Mouse (Mus musculus) limb, embryonic 13.5 days (tissue): ENCODE data around the gene Abcc5. TPM values are rescaled to one million over a fixed set of nuclear protein-coding genes. Genes with fewer than 3 reads are reported as not detected.
"Not testable (repeated sequence)": the region's sequence is repeated elsewhere in the genome, so short reads cannot be mapped to it uniquely, and the experiment has no call there.

ENCODE experiments used
- ATAC-seq: fragments of 200-750 bp; cut with Nextera tagmentation; 2 replicates; pipeline ENCODE4 v1.8.0; 2017; ENCODE audit warnings: low read depth, moderate number of reproducible peaks, moderate TSS enrichment; ENCODE audit not compliant: low FRiP score
- H3K27ac ChIP-seq: fragments of 300-500 bp; sonication (generic); 2 replicates; pipeline ENCODE4 v1.5.1; 2015; ENCODE audit warnings: inconsistent platforms, mild to moderate bottlenecking, moderate library complexity
- H3K27me3 ChIP-seq: fragments of 300-500 bp; sonication (generic); 2 replicates; pipeline ENCODE4 v1.6.1; 2015; ENCODE audit warnings: mild to moderate bottlenecking, inconsistent platforms
- H3K36me3 ChIP-seq: fragments of 300-500 bp; sonication (generic); 2 replicates; pipeline ENCODE4 v1.6.1; 2015; ENCODE audit warnings: inconsistent platforms, mild to moderate bottlenecking, moderate library complexity
- H3K4me1 ChIP-seq: fragments of 300-500 bp; sonication (generic); 2 replicates; pipeline ENCODE4 v1.6.1; 2015; ENCODE audit warnings: inconsistent platforms
- H3K4me2 ChIP-seq: fragments of 300-500 bp; sonication (generic); replicated peaks from 2 replicates; pipeline ENCODE4 v1.6.1; 2015; ENCODE audit warnings: inconsistent platforms, mild to moderate bottlenecking, moderate library complexity
- H3K4me3 ChIP-seq: fragments of 300-500 bp; sonication (generic); 2 replicates; pipeline ENCODE4 v1.5.1; 2015; ENCODE audit warnings: moderate library complexity, mild to moderate bottlenecking, inconsistent platforms
- H3K9ac ChIP-seq: fragments of 300-500 bp; sonication (generic); 2 replicates; pipeline ENCODE4 v1.6.1; 2015; ENCODE audit warnings: mild to moderate bottlenecking, inconsistent platforms
- H3K9me3 ChIP-seq: fragments of 300-500 bp; sonication (generic); 2 replicates; pipeline ENCODE4 v1.6.1; 2016; ENCODE audit warnings: inconsistent platforms
- WGBS: fragments of 180-500 bp; shearing (Covaris S2); methylation state at CpG from one replicate; pipeline ENCODE4 v1.1.7; 2015; 5-methylcytosine and 5-hydroxymethylcytosine counted together
- polyA plus RNA-seq: library from polyadenylated mRNA; unstranded; fragments of >200 nt; fragmentation: Nextera tagmentation; extraction: Ambion mirVana; gene quantifications from 2 replicates; pipeline ENCODE4 v1.2.1, GENCODE M21; 2015

Abcc5 gene
- polyA plus RNA-seq, 1 experiment from 2014 or later = 100 TPM

GRCm38 (mm10) chr16:20444831-20445388 is 18.7 kb upstream of the Abcc5 start:
- Histone ChIP-seq H3K4me1 (no peaks in the 10 kb centered on the region), H3K36me3 (no peaks in the 10 kb centered on the region), H3K27ac (no peak overlapping the region), H3K9ac (no peak overlapping the region), H3K9me3 (no peaks in the 10 kb centered on the region), H3K27me3 (no peaks in the 10 kb centered on the region), H3K4me3 (no peak overlapping the region), H3K4me2 (no peak overlapping the region)
- 74% methylated on average over 7 of the region's 7 CpGs for WGBS
- no peak for ATAC-seq

GRCm38 (mm10) chr16:20442871-20443270 is 16.7 kb upstream of the Abcc5 start:
- 86% methylated on average over 2 of the region's 2 CpGs for WGBS
- no peaks in the 10 kb centered on the region for H3K4me1 ChIP-seq
- ATAC-seq = no peak

GRCm38 (mm10) chr16:20438673-20439415 is 12.7 kb upstream of the Abcc5 start:
- H3K36me3 ChIP-seq = no peaks in the 10 kb centered on the region
- no peak for ATAC-seq
- no peaks in the 10 kb centered on the region for H3K9me3 ChIP-seq
- H3K4me1 ChIP-seq = no peaks in the 10 kb centered on the region
- no peak overlapping the region for H3K4me2 ChIP-seq
- WGBS = 84% methylated on average over 11 of the region's 11 CpGs
- H3K4me3 ChIP-seq = no peak overlapping the region
- H3K27me3 ChIP-seq = no peaks in the 10 kb centered on the region
- no peak overlapping the region for H3K27ac ChIP-seq
- H3K9ac ChIP-seq = no peak overlapping the region

More at GRCm38 (mm10) chr16:20442871-20443270, 16.7 kb upstream of the Abcc5 start:
- no peak overlapping the region for H3K4me2 ChIP-seq
- no peak overlapping the region for H3K4me3 ChIP-seq
- H3K36me3 ChIP-seq = no peaks in the 10 kb centered on the region
- H3K9me3 ChIP-seq = no peaks in the 10 kb centered on the region
- no peak overlapping the region for H3K27ac ChIP-seq
- H3K27me3 ChIP-seq = no peaks in the 10 kb centered on the region
- no peak overlapping the region for H3K9ac ChIP-seq

GRCm38 (mm10) chr16:20438046-20438445 is 11.9 kb upstream of the Abcc5 start:
- WGBS = 82% methylated on average over 1 of the region's 1 CpGs
- not testable (repeated sequence) for H3K4me1 ChIP-seq, H3K4me2 ChIP-seq, H3K36me3 ChIP-seq, H3K4me3 ChIP-seq, H3K27ac ChIP-seq, H3K9ac ChIP-seq, H3K27me3 ChIP-seq, H3K9me3 ChIP-seq, ATAC-seq

- no peaks in the 10 kb centered on the region for H3K27me3 ChIP-seq
- WGBS = 84% methylated on average over 3 of the region's 3 CpGs
- no peak for ATAC-seq
- H3K9me3 ChIP-seq = no peaks in the 10 kb centered on the region
- H3K27ac ChIP-seq = no peak overlapping the region
- no peaks in the 10 kb centered on the region for H3K4me1 ChIP-seq
- no peak overlapping the region for H3K4me2 ChIP-seq
- H3K4me3 ChIP-seq = no peak overlapping the region
- H3K36me3 ChIP-seq = no peaks in the 10 kb centered on the region
- H3K9ac ChIP-seq = no peak overlapping the region
Observed at GRCm38 (mm10) chr16:20436281-20436680, 10.1 kb upstream of the Abcc5 start.

DNA sequence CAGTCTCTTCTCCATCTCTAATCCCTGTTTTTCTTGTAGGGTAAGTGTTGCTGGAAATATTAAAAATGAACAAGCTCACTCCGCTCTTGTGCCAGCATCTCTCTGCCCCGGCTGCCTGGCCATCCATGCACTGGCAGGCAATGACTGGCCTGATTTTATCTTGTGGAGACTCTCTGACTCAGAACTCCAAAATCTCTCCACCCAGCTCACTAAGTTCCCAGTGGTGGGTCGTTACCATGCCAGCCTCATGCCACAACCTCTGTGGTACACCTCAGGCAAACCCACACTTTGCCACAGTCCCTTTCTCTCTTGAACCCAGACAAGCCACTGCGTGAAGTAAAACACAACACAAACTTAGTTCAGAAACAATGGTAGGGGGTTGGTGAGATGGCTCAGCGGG is 3.1 kb upstream of the Abcc5 start:
- Histone ChIP-seq H3K4me1 (peaks cover 12% of the 10 kb centered on the region), H3K4me2 (no peak overlapping the region), H3K9ac (no peak overlapping the region), H3K27me3 (no peaks in the 10 kb centered on the region), H3K9me3 (no peaks in the 10 kb centered on the region), H3K27ac (no peak overlapping the region), H3K4me3 (no peak overlapping the region), H3K36me3 (no peaks in the 10 kb centered on the region)
- 80% methylated on average over 5 of the region's 5 CpGs for WGBS
- ATAC-seq = no peak

GRCm38 (mm10) chr16:20427566-20427965 is 1.4 kb upstream of the Abcc5 start:
- Histone ChIP-seq H3K4me2 (no peak overlapping the region), H3K27me3 (no peaks in the 10 kb centered on the region), H3K36me3 (no peaks in the 10 kb centered on the region), H3K9me3 (no peaks in the 10 kb centered on the region), H3K4me3 (no peak overlapping the region), H3K27ac (no peak overlapping the region), H3K4me1 (peaks cover 15% of the 10 kb centered on the region), H3K9ac (no peak overlapping the region)
- ATAC-seq = no peak
- 77% methylated on average over 4 of the region's 4 CpGs for WGBS

- 45% methylated on average over 10 of the region's 10 CpGs for WGBS
Observed at GRCm38 (mm10) chr16:20424719-20425650, 1.2 kb downstream of the Abcc5 start.

DNA sequence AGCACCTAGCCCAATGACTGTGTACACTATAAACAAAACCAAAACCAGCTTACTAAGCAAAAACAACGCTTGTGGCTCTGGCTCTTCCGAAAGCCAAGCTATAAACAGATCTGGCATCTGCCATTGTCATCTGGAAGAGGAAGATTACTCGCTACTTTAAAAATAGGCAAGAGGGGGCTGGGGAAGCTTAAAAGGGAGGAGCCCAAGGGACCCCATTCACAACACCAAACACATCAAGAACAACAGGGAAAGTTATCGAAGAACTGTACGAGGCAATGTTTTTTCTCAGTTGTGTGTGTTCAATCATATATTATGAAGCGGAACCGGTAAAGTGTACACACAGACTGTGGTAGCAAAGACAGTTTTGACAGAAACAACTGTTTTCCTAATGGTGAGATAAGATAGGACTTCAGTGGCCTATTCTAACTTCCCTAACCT is 1.9 kb downstream of the Abcc5 start:
- Histone ChIP-seq H3K9me3 (no peaks in the 10 kb centered on the region), H3K36me3 (peaks cover 21% of the 10 kb centered on the region), H3K4me2 (peak overlapping the region; percentile 77; the same call in 1 of the 2 replicates), H3K9ac (no peak overlapping the region), H3K27me3 (no peaks in the 10 kb centered on the region), H3K4me3 (no peak overlapping the region), H3K4me1 (peaks cover 15% of the 10 kb centered on the region), H3K27ac (no peak overlapping the region)
- 86% methylated on average over 7 of the region's 7 CpGs for WGBS
- no peak for ATAC-seq

More at GRCm38 (mm10) chr16:20424719-20425650, 1.2 kb downstream of the Abcc5 start:
- peaks cover 15% of the 10 kb centered on the region for H3K4me1 ChIP-seq
- no peak for ATAC-seq
- H3K36me3 ChIP-seq = peaks cover 20% of the 10 kb centered on the region
- H3K4me2 ChIP-seq = peak overlapping the region; percentile 77
- H3K9ac ChIP-seq = peak overlapping the region; percentile 80
- H3K27me3 ChIP-seq = no peaks in the 10 kb centered on the region
- H3K4me3 ChIP-seq = peak overlapping the region; percentile 75
- H3K27ac ChIP-seq = 0 out of 2 replicates have a peak overlapping the region, but pooled peaks have one; percentile 84
- H3K9me3 ChIP-seq = no peaks in the 10 kb centered on the region

- no peaks in the 10 kb centered on the region for H3K27me3 ChIP-seq
- ATAC-seq = no peak
- no peaks in the 10 kb centered on the region for H3K9me3 ChIP-seq
- no peak overlapping the region for H3K4me2 ChIP-seq
- 86% methylated on average over 6 of the region's 6 CpGs for WGBS
- peaks cover 15% of the 10 kb centered on the region for H3K4me1 ChIP-seq
- H3K27ac ChIP-seq = no peak overlapping the region
- H3K9ac ChIP-seq = no peak overlapping the region
- H3K36me3 ChIP-seq = peaks cover 29% of the 10 kb centered on the region
- H3K4me3 ChIP-seq = no peak overlapping the region
Observed at GRCm38 (mm10) chr16:20422938-20423730, 3.1 kb downstream of the Abcc5 start.

DNA sequence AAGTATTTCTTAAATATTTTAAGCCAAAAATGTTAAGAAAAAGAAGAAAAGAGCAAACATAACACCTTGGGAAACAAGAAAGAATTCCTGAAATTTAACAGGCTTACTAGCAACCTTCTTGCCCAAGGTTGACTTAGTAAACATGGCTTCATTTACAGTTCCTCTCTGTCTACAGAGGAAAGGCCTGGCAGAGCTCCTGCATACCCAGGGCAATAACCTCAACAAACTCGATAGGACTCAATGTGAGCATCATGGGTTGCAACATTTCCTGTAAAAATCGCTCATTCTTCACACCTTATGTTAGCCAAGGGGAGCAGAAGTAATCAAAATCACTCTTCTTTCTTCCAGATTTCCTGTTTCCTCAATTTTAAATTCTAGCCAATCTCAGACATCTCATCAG is 8.1 kb downstream of the Abcc5 start:
- H3K4me2 ChIP-seq = no peak overlapping the region
- no peak overlapping the region for H3K27ac ChIP-seq
- 84% methylated on average over 2 of the region's 2 CpGs for WGBS
- peaks cover 34% of the 10 kb centered on the region for H3K36me3 ChIP-seq
- no peaks in the 10 kb centered on the region for H3K27me3 ChIP-seq
- no peak overlapping the region for H3K4me3 ChIP-seq
- no peaks in the 10 kb centered on the region for H3K9me3 ChIP-seq
- no peak for ATAC-seq
- H3K9ac ChIP-seq = no peak overlapping the region
- H3K4me1 ChIP-seq = no peaks in the 10 kb centered on the region
